Mouse (Mus musculus) embryonic fibroblast, embryonic 13.5 days (primary cell): ENCODE data around the gene Ankrd9.

Experiments used
- CTCF ChIP-seq: IDR thresholded peaks from 2 replicates; pipeline ENCODE4 v1.5.1; 2011; ENCODE audit warnings: mild to moderate bottlenecking, control low read depth, low read length, moderate library complexity, borderline replicate concordance; ENCODE audit not compliant: insufficient read depth
- POLR2A ChIP-seq: IDR thresholded peaks from 2 replicates; pipeline ENCODE4 v1.6.1; 2011; ENCODE audit warnings: low read depth, mild to moderate bottlenecking, control low read depth, low read length, moderate library complexity

DNA sequence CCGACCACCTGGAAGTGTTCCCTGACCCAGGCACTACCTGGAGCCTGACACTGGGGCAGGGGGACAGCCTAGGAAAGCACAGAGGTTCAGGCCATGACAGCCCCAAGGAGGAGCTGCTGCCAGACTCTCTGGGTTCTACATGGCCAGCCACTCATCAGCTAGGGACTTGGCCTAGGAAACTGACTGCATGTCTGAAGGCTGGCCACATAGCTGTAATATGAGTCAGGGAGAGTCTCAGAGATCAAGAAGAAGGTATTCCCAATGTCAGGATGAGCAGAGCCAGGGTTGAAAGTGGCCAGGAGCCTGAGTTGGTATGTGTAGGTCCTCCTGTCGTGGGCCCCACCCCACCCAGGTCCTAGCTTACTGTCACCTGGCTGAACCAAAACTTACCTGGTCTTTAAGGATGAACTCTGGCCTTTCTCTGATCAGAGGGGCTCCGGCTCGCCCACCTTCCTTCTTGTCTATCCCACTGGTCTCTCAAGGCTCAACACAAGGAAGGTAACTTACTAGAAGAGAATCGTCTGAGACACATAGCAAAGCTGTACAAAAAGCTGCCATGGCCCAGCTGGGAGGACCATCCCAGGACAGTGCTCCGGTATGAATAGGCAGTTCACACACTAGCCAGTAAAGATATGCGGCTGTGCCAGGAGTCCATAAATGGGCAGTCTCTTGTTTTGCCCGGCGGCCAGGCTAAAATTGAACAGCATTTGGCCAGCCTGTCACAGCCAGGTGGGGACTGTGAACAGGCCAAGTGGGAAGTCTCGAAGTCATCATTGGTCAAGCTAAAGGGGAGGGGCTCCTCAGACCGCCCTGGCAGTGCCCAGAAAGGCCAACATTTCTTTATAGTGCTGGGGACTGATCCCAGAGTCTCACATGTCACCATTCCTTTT is 7.9 kb upstream of the Ankrd9 start:
- no peak for TF ChIP-seq POLR2A
- TF ChIP-seq CTCF, result no peak
